Mouse (Mus musculus) kidney, postnatal 14 days (tissue): Measurements from ENCODE around the gene 2610528J11Rik.
"Not testable (repeated sequence)": the region's sequence is repeated elsewhere in the genome, so short reads cannot be mapped to it uniquely, and the experiment has no call there.

Experiments
- DNase-seq: peaks from one replicate; pipeline ENCODE4 v3.0.0; 2022; ENCODE audit warnings: mixed read lengths

The 2610528J11Rik gene

DNA sequence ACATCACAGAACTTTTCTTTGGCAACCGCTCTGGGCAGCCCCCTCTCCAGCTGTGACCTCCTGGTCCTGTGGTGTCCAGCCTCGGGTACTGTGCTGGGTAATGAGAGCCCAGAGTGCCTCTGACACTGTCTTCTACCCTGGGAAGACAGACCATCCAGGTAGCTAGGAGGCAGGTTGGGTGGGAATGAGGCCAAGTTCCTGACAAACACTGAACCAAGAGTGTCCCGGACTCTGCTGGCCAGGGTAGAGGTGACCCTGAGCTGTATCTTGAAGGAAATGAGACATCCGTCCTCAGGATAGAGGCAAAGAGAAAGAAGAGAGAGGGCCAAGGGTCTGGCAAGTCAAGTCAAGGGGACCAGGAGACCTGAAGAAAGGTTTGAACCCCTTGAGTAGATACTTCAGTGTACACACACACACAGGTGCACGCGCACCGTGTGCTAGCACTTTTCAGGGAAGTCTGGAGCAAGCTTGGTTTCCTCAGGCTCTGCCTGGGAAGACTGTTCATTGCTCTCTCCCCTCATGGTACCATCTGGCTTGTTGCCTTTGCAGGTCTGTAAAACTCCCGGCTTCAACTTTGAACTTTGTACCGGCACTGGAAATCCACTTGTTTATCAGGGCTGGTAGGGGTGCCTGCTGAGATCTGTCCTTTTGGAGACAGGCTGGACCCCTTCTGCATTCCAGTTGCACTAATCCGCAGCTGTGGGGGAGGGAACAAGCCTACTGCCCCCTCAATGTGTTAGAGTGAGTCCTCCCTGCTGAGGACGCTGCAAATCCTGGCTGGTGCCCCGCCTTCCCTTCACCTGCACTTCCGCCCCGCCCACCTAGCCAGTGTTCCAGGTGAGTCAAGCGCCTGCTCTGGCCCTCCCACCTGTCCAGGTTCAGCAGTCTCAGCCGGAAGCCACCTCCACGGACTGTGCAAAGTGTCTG, at the start of gene 2610528J11Rik:
2610528J11Rik (plus strand) TSS at position 592 of the 927 bp plus-strand sequence.
- DNase-seq = peak; percentile 91

GRCm38 (mm10) chr4:118489717-118490132, 37.1 kb upstream of the 2610528J11Rik start, which contains the start of gene Tie1:
Tie1 (minus strand) TSS chr4:118490061.
- DNase-seq = peak; percentile 80

DNA sequence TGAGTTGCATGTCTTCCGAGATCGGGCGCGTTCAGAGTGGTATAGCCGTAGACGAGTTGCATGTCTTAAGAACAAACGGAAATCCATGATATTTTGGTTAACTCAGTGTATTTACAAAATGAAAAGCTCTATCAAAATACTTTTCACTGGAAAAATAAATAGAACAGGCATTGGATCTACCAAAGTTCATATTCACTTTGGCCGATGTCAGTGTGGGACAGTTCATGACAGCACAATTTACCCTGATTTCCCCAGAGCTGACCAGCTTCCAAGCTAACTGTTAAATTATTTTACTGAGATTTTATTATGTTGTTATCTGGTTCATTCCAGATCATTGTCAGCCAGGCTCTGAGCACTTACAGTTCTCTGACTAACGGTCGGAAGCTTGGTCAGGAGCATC, 36.3 kb upstream of the 2610528J11Rik start:
- DNase-seq = no peak

DNA sequence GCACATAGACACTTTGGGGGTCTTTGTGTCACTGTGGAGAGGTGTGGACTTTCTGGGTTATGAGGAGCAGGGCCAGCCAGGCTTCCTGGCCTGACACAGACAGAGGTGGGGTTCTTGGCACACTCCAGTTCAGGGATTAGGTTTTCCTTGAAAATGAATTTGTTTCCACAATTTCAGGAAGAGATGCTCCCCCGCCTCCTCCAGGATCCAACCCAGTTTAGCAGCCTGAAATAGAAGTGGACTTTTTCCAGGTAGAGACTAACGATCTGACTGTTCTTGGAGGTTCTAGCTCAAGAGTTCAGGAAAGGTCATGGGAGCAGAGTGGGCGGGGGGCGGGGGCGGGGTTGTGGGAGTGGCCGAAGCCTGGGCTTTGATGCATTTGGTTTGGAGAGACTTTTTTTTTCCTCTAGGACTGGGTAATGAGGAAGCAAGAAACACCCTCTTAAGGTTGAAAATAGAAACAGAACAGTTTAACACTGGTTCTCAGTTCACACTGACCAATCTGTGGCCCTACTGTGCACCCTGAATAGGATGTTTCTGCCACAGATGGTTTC, 26.6 kb upstream of the 2610528J11Rik start:
- peak; percentile 75 for DNase-seq

- DNase-seq = peak; percentile 45
Measured at GRCm38 (mm10) chr4:118500792-118501191, 26.0 kb upstream of the 2610528J11Rik start.

GRCm38 (mm10) chr4:118505551-118505950, 21.2 kb upstream of the 2610528J11Rik start:
- DNase-seq = no peak

DNA sequence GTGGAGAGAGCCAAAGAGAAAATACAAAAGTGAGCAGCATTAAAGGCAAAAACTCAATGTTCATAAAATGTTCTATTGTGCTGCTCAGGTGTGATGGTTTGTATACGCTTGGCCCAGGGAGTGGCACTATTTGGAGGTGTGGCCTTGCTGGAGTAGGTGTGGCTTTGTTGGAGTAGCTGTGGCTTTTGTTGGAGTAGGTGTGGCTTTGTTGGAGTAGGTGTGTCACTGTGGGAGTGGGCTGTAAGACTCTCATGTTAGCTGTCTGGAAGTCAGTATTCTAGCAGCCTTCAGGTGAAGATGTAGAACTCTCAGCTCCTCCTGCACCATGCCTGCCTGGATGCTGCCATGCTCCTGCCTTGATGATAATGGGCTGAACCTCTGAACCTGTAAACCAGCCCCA, 19.6 kb upstream of the 2610528J11Rik start:
- not testable (repeated sequence) for DNase-seq

DNA sequence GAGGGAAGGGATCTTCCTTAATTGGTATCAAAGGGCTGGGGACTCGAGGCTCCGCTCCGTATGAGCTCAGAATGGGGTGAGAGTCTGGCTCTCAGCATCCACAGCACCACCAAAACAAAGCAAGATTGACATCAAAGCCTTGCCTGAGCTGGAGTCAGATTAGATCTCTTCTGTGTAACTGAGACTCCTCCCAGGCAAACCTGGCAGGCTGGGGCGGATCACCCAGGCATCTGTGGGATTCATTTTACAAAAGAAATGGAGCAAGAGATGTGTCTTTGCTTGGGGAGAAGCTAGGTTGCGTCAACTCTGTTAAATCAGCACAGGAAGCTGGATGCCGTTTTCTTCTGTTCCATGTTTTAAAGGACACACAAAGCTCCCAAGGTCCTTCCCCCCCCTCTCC, 17.7 kb upstream of the 2610528J11Rik start:
- no peak for DNase-seq

DNA sequence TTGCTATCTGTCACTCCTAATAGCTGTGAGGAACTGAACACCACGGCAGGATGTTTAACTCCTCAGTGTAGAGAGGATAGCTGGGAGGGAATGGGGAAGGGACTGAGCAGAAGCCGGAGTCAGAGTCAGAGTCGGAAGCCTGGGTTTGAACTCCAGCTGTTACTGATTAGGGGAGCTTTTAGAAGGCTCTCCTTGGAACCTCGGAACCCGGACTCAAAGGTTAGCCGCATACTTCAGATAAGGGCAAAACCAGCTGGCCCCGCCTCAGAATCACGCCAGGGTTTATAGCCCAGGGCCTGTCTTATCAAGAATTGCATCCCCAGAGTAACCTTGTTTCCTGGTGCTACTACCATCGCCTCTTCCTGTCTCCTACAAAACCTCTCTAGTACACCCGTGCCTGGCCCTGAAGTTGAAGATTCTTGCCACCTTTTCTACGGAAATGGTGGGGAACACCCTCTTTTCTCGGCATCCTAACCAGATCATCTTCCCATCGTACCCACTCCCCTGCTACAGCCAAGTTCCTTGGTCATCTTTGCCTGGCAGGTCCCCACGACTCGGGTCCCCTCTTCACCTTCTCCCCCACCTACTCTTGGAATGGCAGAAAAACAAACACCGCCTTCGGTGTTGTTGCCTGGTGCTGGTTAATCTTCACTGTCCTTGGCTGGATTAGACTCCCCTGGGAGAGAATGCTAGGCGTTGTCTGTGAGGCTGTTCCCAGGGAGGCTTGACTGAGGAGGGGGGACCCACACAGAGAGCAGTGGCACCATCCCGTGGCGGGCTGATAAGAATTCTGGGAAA, 9.9 kb upstream of the 2610528J11Rik start:
- peak; percentile 60 for DNase-seq

DNA sequence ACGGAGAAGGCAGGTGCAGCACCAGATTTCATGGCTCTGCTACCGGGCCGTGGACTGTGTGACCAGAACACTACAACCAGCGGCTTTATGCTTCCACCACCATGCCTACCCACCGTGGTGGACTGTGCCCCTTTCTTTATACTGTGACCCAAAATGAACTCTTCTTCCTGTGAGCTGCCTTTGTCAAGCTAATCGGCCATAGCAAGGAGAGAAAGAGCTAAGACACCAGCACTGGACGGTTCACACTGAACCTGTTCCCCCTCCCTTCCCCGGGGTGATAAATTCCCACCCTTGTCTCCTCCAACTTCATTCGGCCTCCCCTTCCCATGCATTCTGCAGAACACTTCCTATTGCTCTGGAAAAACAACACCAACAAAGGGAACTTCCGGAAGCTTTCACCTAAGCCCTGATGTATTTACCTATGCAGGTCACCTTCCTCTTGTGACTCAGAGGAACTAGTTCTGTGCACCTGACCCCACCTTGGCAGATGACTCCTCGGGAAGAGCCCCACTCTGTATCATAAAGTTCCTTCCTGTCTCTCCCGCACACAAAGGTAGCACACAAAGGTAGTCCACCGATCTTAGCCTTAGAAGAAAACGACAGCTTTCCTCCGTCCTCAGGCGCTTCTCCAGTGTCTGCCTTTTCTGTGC, 9.2 kb upstream of the 2610528J11Rik start:
- DNase-seq = no peak

GRCm38 (mm10) chr4:118518208-118518607, 8.6 kb upstream of the 2610528J11Rik start:
- no peak for DNase-seq

GRCm38 (mm10) chr4:118522248-118522647, 4.6 kb upstream of the 2610528J11Rik start:
- DNase-seq = no peak

DNA sequence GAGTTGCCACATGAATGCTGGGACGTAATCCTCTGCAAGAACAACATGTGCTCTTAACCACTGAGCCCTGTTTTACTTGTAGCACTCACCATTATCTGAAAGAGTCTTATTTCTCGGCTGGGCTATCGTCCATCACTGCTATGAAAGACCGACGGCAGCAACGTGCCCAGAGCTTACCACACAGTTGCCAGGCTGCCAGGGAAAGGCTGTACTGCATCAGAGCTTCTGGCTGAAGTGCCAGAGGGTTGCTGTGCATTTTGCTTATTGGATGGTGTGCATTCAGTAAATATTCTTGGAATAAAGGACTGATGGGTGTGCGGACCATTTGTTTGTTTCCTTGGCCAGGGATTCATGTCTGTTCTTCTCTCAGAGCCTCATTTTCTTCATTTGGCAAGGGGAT, 2.8 kb upstream of the 2610528J11Rik start:
- DNase-seq = no peak

- DNase-seq = no peak
Measured at GRCm38 (mm10) chr4:118525779-118526178, 1.0 kb upstream of the 2610528J11Rik start.

GRCm38 (mm10) chr4:118527335-118527681, 509 bp downstream of the 2610528J11Rik start:
- DNase-seq = no peak

DNA sequence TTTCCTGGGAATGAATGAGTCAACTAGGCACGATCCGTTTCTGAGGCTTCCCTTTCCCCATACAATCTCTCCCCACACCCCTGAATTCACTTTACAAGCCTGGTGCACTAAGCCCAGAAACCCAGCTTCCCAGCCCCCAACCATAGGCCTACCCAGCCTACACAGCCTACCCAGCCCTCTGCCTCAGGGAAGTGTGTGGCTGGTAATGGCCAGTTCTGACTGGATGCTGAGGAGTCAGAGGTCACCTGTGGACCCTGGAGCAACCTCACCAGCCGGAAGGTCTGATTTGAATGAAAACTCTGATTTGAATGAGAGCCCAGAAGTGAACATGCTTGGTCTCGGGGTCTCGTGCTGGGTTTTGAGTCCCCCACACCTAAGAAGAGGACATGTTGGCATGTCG, 921 bp downstream of the 2610528J11Rik start:
- DNase-seq = peak; percentile 79

DNA sequence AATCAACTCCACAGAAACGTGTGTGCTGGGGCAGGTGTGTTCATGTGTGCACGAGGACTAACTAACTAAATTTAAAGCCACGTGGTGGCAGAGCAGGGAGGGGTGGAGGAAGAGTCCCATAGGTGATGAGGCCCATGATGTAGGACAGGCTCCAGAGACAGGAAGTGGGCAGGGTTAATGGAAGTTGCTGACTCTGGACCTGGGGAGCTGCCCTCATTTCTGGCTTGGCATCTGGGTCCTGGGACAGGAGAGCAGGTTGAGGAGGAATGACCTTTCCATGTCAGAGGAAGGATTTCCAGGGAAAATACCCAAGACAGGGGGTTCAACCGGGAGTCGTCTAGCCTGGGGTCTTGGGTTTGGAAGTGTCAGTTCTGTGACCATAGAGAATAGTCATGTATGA, 5.9 kb downstream of the 2610528J11Rik start:
- DNase-seq = no peak

DNA sequence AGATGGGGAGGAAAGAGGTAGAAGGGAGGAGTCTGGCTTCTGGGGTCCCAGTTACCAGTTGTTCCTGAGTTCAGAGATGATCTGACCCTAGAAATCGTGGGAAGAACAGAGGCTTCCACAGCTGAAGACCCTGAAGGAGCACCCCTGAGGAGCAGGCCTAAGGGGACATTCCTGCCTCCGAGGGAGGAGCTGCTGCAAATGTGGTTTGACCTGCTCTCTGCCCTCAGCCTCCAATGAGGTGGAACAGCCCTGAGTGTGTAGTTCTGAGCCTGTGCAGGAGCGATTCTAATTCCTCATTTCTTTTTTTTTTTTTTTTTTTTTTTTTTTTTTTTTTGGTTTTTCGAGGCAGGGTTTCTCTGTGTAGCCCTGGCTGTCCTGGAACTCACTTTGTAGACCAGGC, 6.4 kb downstream of the 2610528J11Rik start:
- DNase-seq = peak; percentile 71

DNA sequence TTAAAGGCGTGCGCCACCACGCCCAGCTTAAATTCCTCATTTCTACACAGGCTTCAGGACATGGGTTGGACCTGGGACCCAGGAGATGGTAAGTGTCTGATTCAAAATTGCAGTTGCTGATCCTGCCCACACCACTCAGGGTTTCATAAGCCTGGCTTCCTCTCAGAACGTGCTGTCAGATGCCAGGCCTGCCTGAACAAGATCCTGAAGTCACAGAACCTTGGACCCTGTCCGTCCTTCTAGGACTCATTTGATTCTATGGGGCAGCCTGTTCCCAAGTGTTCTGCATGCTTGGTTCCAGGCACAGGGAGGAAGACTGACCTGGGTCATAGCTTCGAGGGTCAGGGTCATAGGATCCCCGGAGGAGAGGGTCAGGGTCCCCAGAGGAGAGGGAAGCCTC, 6.8 kb downstream of the 2610528J11Rik start:
- peak; percentile 66 for DNase-seq

GRCm38 (mm10) chr4:118535610-118536009, 8.8 kb downstream of the 2610528J11Rik start:
- peak; percentile 58 for DNase-seq

DNA sequence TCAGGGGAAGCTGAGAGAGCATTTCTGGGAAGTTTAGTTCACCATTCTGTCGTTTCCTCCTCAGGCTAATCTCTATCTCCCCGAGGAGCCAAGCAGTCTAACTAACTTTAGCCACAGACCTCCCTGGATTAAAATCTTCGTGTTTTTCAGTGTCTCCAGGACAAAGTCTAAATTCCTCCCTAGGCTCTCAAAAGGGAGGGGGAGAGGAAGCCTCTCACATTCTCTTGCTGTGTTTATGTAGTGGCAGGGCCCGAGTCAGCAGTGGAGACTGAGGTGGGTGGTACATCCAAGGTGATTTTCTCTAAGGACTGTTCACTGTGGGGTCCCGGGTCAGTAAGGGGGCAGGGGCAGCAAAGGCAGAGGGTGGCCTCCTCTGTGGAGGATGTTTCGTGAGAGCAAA, 11.0 kb downstream of the 2610528J11Rik start:
- DNase-seq = peak; percentile 62

DNA sequence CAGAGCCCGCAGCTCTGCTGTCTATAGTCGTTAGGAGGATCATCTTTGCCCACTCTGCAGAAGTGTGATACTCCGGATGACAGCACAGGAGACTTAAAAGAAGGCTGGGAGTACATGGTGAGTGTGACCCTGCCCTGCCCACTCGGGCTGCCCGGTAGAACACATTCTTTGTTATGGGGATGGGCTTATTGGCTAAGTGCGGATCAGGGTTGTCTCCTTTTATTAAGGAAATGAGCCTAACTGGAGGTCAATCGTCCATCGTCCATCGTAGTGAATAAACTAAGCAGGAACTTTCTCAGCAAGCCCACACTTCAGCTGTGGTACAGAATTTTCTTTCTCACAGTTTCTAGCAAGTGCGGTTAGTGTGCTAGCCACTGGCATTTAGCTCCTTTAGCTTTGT, 13.1 kb downstream of the 2610528J11Rik start:
- DNase-seq = no peak
